Mouse (Mus musculus) layer of hippocampus, adult 9-11 months (tissue): ENCODE results near the gene Hoxc12.

ENCODE experiments used
- DNase-seq: peaks from one replicate; pipeline ENCODE4 v3.0.0; 2022

Hoxc12 gene

GRCm38 (mm10) chr15:102939256-102940155 lies 2.9 kb downstream of the Hoxc12 start:
- DNase-seq = no peak

DNA sequence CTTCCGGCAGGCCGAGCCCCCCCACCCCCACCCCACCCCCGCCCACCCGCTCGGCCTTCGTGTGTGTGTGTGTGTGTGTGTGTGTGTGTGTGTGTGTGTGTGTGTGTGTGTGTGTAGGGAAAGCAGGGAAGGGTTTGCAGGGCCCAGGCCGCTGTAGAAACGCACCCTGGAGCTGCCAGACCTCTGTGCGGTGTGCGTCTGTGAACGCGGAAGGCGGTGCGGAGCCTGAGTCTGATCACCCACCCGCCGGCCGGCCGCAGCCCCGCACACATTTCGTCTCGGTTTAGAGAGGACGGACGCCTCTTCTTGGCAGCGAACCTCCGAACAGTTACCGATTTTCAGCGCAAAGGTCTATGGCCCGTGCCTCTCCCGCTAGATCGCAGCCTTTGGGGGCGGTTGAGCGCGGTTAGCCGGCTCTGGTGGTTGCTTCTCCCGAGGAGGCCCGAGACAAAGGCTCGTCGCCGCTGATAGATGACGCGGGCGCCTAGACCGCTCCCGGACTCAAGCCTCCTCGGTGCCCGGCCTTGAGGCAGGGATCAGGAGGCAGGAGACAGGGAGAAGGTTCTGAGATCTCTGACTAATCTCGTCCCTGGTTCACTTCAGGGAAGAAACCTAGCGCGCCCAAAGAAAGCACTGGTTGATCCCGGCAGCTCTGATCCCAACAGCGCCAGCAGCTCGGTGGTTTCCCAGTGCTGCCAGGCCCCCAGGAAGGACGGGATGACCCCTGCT lies 6.3 kb downstream of the Hoxc12 start:
- no peak for DNase-seq

DNA sequence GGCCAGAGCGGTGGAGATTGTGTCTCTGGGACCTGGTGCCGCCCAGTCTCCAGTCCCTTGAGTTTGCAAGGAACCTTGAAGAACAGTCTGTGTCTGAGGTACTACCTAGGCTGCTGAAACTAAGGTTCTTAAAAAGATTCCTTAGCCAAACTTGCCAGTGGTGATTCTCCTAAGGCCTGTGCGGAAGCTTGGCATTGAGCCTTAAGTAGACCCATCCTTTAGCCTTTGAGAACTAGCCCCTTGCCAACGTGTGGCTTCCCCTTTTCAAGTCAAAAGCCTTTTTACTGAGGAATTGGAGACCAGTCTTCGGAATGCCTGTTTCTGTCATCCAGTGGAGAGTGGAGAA lies 6.9 kb downstream of the Hoxc12 start:
- no peak for DNase-seq

GRCm38 (mm10) chr15:102945185-102946077 lies 8.9 kb downstream of the Hoxc12 start:
- DNase-seq = no peak

DNA sequence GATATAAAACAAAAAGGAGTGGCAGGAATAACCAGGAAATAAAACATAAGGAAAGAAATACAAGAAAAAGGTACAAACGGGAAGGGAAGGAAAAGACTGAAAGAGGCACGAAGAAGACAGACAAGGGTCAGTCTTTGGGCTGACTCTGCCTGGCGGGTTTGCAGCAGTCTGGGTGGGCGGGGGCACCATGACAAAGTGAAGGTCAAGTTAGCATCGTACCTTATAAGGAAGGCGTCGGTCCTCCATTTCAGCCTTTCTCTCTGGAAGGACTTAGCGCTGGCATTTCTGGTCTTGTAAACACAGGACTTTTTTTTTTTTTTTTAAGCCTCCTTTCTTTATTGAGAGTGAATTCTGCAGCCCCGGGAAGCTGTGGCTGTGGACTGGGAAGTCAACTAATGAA lies 10.7 kb downstream of the Hoxc12 start:
- no peak for DNase-seq

GRCm38 (mm10) chr15:102948842-102949241 lies 12.3 kb downstream of the Hoxc12 start:
- DNase-seq = no peak

DNA sequence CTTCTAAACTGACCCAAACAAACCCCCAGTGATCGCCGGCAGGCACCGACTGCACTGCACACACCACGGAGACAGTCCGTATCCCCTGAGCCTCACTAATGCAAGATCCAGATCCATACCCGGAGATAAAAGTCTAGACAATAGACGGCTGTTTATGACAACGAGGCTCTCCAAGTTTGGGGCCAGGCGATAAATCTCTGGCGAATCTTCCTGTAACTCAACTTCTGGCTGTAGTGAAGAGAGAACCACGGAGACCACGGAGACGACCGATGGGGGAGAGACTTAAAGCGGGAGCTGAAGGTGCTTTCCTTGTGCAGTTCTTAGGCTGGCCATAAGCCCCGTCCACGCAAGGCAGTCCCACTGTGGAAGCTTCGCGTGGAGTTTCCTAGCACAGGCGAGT lies 13.1 kb downstream of the Hoxc12 start:
- no peak for DNase-seq

DNA sequence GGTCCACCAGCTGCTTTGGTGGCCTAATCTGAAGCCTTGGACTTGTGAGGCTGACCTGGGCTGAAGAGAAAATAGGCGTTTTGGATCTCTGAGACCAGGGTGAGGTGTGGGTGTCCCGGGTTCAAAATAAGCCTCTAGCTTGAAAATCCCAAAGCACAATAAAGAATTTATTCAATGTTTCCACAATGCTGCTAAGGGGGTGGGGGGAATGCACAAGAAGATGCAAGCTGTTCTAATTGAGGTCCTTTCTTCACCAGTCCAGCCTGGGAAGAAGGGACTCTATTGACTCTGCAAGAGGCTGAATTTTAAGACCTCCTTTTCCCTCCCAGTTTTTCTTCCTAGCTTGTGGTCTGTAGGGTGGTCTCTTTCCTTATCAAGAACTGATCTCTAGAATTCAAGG lies 14.3 kb downstream of the Hoxc12 start:
- DNase-seq = no peak

- no peak for DNase-seq
Observed at GRCm38 (mm10) chr15:102953561-102953960, 17.0 kb downstream of the Hoxc12 start.

GRCm38 (mm10) chr15:102954192-102955006 lies 17.8 kb downstream of the Hoxc12 start, which contains the start of gene Hoxc11:
Gene Hoxc11 (plus strand): TSS chr15:102954427.
- DNase-seq = no peak

- no peak for DNase-seq
Observed at GRCm38 (mm10) chr15:102955007-102955382, 18.4 kb downstream of the Hoxc12 start.

DNA sequence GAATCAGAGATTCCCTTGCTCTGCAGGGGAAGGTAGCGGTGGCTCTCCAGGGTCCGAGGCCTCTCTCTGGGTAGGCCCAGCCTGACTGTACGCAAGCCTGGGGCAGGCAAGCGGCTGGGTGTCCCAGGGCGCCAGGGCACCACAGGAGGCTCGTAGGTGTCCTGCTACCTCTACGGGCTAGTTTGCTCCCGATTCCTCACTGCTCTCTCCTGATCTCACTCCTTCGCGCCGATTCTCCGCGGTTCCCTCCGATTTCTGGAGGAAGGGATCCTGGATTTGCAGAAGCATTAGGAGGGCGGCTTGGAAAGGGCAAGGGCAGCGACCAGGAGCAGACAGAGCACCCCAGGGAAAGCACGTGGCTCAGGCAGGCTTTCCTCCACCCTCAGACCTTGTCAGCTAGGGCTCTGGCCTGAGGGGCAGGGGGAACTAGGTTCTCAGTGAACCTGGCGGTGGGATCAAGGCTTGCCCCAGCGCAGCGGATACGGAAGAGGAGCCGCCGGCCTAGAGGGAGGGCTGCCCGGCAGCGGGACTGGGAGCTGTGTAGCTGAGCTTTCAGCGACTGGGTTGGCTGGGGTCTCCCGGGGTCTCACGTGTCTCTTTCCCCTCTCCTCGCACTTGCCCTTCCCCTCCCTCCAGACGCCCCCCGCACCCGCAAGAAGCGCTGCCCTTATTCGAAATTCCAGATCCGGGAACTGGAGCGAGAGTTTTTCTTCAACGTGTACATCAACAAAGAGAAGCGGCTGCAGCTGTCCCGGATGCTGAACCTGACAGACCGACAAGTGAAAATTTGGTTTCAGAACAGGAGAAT lies 19.5 kb downstream of the Hoxc12 start:
- DNase-seq = no peak

DNA sequence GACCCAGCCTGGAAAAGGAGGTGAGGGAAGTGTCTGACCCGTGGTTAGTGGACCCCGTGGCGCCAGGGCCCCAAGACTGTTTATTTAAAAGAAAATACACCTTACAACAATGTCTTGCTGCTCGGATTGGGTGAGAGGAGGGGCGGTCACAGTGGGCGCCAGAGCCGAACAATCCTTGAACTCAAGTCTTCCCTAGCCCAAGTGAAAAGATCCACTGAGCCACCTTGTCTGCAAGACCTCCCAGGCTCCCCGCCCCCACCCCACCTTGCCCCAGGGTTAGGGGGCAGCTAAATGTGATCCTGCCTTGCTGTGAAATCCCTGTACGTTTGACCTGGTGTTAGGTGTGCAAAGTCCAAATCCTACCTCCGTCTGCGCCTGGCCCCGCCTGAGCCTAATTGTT lies 20.3 kb downstream of the Hoxc12 start:
- DNase-seq = no peak

GRCm38 (mm10) chr15:102959663-102960191 lies 23.2 kb downstream of the Hoxc12 start:
- DNase-seq = no peak

DNA sequence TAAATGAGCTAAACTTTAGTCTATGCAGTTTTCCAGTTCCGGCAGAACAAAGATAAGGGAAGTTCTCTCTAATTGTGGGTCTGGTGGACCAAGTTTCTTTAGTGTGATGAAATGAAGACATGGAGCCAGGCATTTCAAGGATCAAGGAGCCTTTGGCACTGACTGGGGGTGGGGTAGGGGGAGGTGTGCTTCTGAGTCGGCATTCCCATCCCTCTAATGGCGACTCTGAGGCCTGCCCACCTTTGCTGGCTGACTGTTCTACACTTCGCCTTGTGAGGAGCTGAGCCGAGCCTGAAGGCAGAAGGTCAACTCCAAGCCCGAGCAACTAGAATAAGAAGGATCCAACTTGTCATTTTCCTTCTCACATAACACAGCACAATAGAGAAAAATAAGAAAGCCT lies 25.2 kb downstream of the Hoxc12 start:
- no peak for DNase-seq

GRCm38 (mm10) chr15:102962492-102962891 lies 25.9 kb downstream of the Hoxc12 start:
- DNase-seq = no peak

DNA sequence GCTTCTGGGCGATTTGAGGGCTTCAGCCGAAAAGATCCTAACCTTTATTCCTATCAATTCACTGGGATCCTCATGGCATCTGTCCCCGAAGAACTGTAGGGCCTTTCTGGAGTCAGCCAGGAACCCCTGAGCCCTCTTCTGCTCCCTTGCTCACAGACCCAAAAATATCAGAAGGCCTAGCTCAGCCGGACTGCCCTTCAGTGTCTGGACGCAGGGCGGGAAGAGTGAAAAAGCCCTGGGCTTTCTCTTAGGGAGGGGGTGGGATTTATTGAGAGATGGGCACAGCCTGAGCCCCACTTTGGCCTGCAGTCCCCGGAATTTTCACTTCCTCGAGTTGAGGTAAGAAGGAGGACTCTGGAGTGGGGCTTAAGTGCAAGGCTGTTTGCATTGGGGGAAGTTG lies 26.7 kb downstream of the Hoxc12 start:
- no peak for DNase-seq

GRCm38 (mm10) chr15:102963671-102964640 lies 27.4 kb downstream of the Hoxc12 start:
- DNase-seq = no peak

DNA sequence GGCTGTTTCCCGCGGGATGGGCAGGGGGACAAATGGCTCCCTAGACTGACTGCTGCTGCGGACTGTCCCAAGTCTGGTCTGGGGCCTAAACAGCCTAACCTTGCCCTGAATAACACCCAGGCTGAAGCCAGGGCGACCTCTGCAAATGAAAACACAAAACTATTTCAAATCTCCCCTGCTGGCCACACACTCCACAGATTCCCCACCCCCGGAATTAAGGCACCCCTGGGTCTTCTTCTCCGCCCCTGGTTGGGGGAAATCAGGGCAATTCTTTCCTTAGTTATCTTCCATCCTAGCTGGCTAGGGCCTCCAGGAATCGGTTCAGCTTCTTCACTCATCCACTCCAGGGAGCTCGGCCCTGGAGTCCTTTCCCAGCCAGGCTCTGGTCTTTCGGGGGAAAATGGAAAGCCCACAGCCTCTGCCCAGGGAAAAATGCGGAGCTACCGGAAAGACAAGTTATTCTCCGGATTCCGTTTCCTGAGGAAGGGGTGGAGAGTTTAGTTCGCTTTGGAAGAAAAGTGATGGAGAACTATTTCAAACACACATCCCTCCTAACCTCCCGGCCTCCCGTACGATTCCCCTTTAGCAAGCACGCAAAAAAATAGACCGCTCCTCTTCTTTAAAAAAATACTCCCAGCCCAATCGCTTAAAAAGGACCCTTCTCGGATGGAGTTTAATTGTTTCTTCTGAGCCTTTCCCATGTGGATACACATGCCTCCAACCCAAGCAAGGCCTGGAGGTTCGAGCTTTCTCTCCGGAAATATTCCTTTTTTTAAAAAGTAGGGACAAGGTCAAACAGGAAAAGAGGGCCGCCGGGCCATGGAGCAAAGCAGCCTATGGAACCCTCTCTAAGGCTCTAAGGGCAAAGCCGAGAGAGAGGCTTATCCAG lies 28.7 kb downstream of the Hoxc12 start:
- no peak for DNase-seq
